Mouse (Mus musculus) right cerebral cortex, adult 18-20 months (tissue): ENCODE results near the gene Nppc.

ENCODE experiments used
- DNase-seq: peaks from one replicate; pipeline ENCODE4 v3.0.0; 2022; ENCODE audit warnings: mixed read lengths

Gene Nppc

DNA sequence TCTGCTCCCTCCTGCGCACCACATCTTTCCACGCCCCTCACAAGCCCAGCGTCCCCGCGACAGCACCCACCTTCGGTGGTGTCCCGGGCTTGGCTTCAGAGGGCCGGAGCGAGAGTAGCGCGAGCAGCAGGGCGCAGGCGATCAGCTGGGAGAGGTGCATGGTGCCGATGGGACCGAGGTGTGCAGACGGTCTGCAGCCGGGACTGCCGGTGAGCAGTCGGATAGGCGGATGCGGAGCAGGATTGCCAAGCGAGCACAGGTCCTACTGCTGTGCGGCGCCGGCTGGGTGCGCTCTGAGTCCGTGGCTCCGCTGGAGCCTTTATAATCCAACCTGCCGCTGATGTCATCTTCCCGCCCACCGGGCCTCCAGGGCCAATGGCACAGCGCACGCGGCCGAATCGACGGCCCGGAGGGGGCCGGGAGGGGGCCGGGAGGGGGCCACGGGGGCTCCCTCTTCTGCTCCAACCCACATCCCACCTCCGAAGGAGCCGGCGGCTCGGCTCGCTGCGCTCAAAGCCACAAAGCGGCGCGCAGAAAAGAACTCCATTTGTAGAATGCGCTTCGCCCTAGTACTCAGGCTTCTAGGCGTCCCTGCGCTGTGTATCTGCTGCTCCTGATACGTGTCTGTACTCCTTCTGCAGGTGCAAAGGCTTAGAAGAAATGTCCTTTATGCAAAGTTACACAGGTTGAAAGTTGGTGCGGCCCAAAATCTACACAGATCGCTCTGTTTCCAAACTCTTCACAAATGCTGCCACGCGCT, at the start of gene Nppc:
Gene Nppc, minus strand, starts transcription at position 293 of the 760 bp plus-strand sequence.
- peak; percentile 86 for DNase-seq

DNA sequence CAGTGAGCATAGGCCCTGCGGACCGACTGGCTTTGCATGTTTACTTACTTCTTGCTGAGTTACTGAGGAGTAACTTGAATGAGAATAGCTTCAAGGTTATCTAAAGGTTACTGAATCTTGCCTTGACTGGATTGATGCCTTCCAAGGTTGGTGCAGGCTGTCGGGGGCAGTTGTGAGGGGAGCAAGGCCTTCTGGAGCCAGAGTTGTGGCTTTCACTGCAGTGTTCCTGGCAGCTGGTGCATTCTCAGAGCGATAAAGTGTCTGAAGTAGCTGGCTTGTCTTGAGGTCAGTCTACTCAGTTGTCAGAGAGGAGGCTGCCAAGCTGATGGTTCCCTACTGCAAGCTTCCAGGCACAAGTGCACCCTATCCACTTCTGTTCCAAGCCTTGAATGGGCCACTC, 49.0 kb upstream of the Nppc start:
- DNase-seq, result no peak

DNA sequence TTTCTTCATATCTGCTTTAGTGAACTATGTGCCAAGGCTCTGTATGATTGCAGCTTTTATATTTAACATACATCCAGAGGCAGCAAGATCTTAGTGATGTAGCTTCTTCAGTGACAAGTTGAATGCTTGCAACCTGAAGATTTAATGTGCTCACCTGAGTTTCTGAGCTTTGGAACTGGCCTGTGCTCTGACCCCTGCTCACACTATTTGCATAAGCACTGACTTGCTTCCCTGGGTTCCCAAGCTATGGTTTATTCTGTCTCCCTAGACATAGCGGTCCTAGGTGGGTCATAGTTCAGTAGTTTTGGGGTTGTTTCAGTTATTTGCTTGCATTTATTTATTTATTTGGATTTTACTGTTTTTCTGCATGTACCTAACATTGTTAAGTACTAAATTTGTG, 47.8 kb upstream of the Nppc start:
- no peak for DNase-seq

DNA sequence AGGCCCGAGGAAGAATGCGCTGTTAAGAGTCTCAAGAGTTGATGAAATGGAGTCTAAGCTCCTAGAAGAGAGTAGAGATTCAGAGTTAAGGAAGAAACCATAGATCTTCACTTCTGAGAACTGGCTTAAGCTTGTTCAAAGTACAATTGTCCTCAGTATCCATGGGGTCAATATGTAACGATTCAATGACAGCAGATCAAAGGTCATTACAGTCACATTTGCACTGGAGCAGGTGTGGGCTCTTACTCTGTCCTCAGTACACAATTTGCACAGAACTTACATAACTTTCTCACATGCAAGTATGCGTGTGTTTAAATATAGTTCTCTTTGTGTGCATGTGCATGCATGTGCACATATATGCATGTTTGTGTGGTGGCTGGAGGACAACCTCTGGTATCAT, 42.7 kb upstream of the Nppc start:
- DNase-seq, result no peak

DNA sequence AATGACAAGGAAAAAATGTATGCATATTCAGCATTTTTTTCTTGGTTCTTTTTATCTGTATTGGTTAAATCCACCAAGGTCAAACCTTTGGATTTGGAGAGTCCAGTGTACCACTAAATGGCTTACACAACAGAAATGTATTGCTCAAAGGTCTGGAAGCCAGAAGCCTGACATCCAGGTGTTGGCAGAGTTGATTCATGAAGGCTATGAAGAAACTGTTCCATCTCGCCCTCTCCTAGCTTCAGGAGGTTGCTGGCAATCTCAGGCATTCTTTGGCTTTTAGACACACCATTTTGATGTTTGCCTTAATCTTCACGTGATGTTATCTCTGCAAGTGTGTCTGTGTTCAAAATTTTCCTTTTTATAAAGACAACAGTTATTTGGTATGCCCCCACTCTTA, 41.7 kb upstream of the Nppc start:
- DNase-seq, result no peak

DNA sequence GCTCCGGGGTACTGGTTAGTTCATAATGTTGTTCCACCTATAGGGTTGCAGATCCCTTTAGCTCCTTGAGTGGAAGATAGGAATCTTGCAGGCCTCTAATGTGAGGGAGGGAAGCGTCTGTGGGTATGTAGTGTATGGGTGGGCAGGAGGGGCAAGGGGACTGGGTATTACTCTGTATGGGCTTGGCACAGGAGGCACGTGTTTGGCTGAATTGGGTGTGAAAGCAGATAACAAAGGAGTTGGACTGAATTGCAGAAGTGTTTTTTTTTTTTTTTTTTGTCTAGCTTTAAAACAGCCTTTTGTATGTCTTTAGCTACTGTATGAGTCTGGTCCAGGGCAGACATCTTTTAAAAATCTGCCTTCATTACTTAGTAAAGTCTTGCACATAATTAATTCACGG, 39.2 kb upstream of the Nppc start:
- DNase-seq, result no peak

DNA sequence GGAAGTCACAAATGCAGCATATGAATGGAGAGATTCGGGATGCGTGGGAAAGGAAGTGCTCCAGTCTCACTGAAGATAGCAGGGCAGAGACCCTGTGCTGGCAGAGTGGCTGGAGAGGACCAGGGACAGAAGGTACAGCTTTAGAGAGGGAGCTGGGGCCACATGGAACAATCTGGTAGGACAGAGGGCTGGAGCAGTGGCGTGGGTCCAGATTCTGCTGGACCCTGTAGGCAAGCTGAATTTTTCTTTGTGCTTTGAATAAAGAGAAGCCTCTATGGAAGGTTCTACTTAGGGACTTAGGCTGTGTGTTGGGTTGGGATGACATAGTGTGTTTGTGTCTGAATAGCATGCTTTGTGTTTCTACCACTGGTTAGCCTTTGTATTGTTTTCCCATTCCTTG, 35.1 kb upstream of the Nppc start:
- peak; percentile 16 for DNase-seq

DNA sequence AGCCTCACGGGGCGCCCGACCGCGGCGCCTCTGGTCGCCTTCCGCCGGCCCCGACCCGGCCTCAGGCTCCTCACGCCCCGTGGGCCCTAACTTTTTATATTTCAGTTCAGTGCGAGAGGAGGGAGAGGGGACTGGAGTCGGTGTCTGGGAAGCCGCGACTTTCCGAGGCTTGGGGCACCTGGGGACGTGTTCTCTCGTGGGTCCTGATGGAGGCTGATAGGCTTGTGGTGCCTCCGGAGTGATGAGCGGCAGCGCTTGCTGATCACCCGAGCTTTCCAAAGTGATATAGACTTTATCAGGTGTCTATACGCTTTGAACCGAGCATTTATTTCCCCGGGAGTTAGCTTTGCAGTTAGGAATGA, 33.6 kb upstream of the Nppc start:
- DNase-seq, result no peak

DNA sequence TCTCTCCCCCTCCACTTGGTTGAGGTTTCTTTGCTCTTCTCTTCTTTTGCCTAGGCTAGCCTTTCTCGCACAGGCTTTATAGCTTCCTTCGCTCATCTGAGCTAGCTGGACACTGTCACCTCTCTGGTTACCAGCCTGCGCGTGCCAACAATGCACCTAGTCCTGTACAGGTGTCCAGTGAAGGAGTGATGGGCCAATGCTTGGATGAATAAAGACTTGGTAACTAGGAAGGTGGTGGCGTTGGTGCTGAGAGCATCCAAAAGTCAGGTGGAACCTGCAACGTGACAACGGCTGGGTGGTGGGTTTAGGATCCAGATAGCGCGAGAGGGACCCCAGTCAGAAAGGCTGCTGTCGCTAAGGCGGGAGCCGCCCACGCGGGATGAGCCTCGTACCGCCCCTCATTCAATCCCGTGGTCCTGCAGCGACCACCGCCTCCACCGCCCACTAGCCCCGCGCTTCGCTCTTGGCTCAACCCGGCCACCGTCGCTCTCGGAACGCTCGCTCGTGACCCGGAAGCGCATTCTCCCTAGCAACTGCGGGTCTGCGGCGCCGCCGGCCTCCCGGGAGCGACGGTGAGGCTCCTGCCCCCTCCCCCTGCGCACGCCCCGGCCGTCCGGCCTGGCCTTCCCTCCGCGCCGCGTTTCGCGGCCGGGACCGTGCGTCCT, 33.1 kb upstream of the Nppc start, which contains the start of gene Dis3l2:
Gene Dis3l2, plus strand, starts transcription at position 509 of the 665 bp plus-strand sequence.
- peak; percentile 91 for DNase-seq

DNA sequence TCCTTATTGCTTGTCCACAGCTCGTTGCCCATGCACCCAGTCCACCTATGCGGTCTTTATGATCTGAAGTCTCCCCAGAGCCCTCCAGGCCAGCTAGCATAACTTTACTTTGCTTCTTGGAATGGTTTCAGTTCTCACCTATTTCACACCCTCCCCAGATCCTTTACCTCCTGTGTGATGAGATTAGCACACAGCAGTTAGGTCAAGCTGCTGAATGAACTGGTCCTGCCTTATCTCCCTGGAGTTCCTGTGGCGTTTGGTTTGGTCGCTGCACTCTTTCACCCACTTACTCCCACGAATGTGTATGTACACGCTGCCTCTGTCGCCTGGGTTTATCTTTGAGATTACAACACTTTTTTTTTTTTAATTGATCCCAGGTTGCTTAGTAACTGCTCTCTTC, 30.0 kb upstream of the Nppc start:
- no peak for DNase-seq

DNA sequence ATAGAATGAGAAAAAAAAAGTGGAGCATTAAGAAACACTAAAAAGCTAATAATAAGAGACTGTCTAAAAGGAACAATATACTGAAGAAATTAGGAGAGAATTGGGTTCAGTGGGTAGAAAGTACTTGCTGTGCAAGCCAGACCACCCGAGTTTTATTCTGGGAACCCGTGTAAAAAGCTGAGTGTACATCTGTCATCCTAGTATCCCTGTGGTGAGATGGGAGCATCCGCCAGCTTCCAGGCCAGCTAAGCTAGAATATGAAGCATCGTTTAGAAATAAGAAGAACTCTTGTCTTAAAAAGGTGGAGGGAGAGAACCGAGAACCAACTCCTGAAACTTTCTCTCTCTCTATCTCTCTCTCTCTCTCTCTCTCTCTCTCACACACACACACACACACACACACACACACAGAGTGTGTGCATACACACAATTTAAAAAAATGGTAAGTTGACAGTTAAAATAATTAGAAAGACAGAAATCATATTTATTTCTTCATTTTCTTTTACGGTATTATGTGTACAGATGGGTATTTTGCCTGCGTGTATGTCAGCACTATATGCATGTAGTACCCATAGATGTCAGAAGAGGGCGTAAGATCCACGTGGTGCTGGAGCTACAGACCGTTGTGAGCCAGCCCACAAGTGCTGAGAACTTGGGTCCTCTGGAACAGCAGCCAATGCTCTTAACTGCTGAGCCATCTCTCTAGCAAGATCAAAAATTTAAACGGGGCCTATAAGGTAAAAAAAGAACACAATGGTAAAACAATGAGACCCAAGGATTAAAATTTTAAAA, 29.2 kb upstream of the Nppc start:
- DNase-seq, result no peak

DNA sequence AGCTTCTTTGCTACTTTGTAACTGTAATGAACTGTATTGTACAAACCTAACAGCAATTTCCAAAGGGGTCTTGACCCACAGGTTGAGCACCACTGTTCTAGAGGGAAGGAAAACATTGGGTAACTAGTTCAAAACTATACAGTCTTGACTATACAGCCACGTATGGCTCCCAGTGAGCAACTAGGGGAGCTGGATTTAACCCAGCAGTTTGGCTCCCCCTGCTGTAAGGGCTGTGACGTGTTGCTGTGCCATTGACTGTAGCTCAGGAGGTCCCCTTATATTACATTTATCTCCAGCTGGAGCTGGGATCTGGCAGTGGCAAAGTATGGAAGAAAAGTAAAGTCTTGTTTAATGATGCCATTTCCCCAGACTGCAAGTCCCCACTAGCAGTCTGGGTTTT, 28.4 kb upstream of the Nppc start:
- no peak for DNase-seq

DNA sequence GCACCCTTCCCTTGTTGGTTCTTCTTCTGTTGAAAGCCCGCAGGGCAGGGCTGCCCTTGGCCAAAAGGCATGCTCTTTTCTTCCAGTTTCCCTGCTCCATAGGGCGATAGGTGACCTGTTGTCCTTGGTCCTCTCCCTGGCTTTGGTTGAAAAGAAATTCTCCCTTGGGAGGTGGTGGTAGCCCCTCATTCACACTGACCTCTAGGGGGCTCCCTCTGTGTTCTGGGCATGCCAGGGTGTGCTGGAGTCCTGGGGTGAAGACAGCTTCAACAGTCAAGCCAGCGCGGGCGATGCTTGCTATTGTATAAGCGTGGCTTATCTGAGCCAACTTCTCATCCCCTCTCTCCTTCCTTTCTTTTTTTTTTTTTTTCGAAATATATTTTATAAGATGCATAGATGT, 26.6 kb upstream of the Nppc start:
- no peak for DNase-seq

DNA sequence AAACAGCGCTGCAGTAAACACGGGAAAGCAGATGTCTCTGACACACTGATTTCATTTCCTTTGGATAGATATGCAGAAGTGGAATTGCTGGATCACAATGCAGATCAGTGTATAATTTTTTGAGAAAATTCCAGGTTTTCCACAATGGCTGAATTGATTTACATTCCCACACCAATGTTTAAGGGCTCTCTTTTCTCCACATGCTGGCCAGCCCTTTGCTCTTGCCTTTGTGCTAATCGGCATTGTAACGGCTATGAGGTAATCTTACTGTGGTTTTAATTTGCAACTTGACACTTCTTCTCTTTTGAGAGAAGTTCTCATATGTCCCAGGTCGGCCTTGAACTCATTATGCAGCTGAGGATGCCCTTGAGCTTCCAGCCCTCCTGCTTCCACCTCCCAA, 20.7 kb upstream of the Nppc start:
- DNase-seq, result no peak

DNA sequence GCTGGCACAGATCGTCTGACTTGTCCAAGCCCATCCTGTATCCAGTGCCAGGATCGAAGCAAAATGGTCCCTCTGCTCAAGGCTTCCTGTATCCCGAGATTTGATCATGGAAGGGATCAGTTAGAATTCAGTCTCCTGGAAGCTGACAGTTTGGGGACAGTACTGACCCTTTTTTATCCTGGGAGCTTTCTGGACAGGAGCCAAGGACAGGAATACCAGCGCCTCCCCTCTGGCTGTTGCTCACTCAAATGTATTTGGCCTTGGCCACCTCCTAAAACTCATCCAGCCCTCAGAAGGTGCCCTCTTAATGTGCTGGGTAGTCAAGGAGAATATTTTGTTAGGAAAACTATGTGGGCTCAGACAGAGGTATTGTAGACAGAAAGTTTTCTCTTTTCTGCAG, 16.9 kb upstream of the Nppc start:
- no peak for DNase-seq

DNA sequence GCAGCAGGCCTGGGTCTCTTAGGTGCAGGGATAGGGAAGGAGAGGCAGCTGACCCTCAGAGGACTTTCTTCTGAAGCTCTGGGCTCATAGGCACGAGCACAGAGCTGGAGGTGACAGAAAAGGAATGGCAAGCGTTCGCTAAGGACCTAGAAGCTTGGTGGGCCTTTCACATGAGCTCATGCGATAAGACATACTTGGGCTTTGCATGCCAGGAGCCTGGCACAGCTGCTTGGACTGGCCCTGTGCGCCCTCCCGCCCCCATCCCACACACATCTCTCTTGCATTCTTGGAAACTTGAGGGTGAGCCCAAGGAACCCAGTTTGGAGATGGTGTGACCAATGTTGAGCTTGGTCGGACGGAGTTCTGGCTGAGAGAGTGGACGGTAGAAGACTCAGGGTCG, 8.3 kb upstream of the Nppc start:
- no peak for DNase-seq

DNA sequence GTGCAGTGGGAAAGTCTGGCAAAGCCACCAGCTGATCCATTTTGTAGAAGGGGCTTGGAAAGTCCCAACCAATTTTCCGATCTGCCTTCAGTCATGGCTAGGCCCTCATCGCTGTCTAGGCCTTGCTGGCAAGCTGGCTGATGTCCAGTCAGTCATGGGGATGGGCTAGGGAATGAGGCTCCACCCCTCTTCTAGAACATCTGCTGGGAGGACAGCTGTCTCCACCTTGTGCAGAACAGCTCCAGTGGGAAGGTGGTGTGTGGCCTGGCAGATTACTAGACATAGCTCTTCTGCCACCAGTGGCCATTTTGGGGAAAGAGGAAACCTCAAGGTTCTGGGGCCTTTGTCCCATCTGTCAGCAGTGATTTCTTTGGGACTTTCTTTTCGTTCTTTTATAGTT, 7.3 kb upstream of the Nppc start:
- no peak for DNase-seq

DNA sequence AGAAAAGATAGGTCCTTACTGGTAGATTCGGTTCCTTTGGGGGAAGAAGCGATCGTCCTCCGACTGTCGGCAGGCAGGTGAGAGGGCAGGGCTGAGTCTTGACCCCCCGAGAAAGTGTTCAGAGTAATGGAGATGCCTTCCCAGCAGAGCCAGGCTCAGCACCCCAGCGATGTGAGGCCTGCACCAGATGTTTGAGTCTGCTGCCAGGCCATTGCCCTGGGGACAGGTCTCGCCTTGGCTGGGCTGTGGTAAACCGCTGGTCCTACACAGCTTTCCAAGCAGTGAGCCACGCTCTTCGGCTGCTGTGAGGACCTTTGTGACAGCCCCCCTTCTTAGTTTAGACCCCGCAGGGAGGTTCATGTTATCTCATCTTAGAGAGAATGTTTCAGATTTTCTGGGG, 4.8 kb upstream of the Nppc start:
- DNase-seq, result no peak

DNA sequence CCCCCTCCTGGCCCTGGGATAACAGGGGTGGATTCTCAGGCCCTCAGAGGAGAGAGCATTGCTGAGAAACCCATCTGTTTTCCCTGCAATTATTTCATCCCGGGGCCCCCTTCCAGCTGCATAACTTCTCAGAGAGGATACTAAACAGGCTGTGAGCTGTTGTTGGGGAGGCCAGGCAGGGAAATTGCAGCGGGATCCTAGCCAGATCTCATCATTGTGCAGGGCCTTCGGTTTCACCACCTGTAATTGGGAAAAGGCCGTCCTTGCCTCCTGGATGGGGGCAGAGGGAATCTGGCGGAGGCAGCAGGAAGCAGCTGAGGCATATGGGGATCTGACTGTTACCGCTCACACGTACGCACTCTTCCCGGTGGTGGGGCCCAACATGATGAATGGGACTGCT, 4.0 kb upstream of the Nppc start:
- DNase-seq, result no peak

DNA sequence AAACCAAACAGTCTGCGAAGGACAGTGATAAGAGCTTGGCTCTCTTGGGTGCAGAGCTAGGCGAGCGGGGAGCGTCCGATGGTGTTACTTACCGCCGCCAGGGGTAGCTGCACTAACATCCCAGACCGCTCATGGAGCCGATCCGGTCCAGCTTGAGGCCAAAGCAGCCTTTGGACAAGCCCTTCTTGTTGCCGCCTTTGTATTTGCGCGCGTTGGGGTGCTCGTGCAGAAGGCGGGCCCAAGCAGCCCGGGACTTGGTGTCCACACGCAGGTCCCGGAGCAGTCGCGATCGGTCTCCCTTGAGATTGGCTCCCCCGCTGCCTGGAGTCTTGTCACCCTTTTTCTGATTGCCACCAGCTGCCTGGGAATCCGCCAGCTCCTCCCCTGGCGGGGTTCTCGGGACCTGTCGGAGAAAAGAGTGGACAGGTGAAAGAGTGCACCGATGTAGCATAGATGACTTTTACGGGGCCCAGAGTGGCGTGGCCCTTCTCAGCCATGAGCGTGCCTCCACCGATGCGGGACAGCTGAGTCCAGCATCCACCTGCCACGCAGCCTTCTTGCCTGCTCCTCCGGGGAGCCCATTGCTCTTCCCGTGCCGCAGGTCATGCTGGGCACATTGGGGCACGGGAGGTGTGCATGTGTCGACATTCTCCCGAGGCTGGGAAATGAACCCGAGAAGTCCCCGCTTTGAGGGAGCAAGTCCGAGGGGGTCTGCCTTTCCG, 658 bp downstream of the Nppc start:
- peak; percentile 73 for DNase-seq

DNA sequence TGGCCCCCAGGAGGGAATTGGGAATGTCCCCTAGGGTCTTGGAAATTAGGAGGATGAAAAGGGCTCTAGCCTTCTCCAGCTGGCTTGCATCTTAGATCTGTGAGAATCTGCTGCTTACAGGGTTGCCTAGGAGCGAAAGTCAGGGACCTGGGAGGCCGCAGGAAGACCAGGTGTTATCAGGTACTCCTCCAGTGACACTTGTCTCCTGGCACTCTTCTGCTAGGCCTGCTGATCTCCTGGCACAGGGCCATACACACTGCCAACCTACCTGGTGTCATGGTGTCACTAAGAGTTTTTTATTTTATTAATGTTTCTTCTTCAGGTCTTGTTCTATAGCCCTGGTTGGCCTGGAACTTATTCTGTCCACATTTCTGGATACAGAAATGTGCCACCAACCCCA, 5.3 kb downstream of the Nppc start:
- DNase-seq, result no peak

DNA sequence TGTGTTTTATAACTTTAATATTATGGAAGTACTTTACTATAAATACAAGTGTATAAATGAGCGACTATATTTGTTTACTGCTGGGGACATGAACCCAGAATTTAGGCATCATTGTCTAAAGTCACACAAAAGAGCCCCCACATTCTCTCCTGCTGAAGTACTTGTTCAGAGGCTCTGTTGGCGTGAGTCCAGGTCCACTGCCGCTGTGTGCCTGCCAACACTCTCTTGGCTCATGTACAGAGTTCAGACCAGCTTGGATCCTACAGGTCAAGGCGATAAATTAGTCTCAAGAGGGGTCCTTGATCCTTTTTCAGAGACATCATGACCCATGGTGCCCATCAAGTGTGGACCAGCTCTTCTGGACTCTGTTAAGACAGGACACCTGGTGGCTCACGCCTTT, 13.3 kb downstream of the Nppc start:
- no peak for DNase-seq

DNA sequence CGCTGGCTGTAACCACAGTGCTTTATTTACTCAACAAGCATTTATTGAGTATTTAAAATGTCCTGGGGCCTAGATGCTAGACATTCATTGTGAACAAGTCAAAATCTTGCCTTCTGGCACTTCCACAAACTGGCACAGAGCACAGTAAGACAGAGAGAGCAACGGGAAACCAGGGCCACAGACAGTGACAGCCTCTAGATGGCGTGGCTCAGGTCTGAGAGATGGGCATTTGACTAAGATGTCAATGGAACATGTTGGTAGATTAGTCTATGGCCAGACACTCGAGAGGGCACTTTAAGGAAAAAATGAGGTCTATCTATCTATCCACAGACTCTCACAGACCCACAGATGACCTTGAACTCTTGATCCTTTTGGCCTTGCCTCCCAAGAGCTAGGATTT, 17.7 kb downstream of the Nppc start:
- DNase-seq, result no peak
